Mouse (Mus musculus) bone marrow, adult 2 months (tissue): ENCODE results near the gene Chit1.

Source experiments
- CTCF ChIP-seq: fragments of 200-500 bp; IDR thresholded peaks from 2 replicates; pipeline ENCODE4 v1.5.1; 2011; ENCODE audit warnings: low read length, control low read depth; ENCODE audit not compliant: control insufficient read depth, insufficient read depth
- POLR2A ChIP-seq: fragments of 200-500 bp; IDR thresholded peaks from 2 replicates; pipeline ENCODE4 v1.6.1; 2011; ENCODE audit warnings: low read depth, mild to moderate bottlenecking, control low read depth, low read length, borderline replicate concordance; ENCODE audit not compliant: control insufficient read depth

DNA sequence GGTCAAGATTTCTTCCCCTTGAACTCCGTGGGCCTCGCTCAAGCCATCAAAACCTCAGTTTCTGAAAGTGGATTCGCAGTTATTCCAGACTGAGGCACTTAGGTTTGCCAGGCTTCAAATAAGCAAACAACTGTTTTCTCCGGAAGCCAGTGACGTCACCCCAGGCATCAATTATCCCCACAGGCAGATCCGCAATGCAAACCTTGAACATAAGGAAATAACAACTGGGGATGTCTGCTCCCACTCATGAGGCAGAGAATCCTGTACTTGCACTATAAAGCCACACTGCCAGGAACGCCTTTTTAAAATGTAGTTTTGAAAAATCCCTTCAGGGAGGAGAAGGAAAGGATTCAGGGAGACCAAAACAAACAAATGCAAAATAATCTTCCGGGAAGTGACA lies 4.4 kb downstream of the Chit1 start:
- TF ChIP-seq CTCF (no peak), POLR2A (no peak)
